Mouse (Mus musculus) liver, postnatal 0 days (tissue): ENCODE measurements around the gene Fcer1g.

ENCODE experiments used
- CTCF ChIP-seq: sonication (generic); IDR thresholded peaks from 2 replicates; pipeline ENCODE4 v1.5.1; 2016; ENCODE audit warnings: antibody characterized with exemption, low read depth
- EP300 ChIP-seq: IDR thresholded peaks from 2 replicates; pipeline ENCODE4 v1.6.1; 2016; ENCODE audit warnings: antibody characterized with exemption, low read depth, mild to moderate bottlenecking

DNA sequence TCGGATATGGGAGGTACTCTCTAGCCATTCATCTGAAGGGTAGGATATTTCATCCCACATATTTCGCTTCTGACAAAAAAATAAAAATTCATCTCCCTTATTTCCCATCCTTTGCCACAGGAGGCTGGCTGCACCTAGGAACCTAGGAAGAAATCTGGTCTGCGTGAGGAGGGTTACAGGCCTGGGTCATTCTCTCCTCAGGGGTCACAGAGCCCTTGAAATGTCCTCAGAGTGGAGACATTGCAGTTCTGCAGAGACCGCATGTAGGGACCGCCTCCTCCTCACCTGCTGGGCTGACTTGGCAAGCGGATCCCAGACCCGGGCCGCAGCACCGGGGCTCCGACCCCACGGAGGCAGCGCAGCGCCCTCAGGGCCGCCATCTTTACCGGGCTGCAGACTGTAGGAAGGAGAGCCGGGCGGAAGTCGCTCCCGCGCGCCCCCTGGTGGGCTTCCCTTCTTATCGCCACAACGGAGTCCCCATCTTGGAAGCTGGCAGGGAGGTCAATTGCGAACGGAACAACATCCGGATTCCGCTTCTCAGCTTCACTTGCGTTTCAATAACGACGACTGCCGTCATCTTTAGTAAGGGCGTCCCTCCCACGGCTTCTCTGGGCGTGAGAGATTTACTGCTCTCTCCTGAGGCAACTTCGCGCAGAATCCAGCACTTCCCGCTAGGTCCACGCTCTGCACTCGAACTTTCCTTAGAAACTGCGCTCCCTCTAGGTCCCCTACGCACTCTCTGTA, 12.7 kb upstream of the Fcer1g start:
- TF ChIP-seq CTCF, result peak; percentile 99
- peak; percentile 57 for TF ChIP-seq EP300
